Mouse (Mus musculus) megakaryocyte, embryonic 14.5 days (primary cell): ENCODE data around the gene Hist1h4f. TPM values are rescaled to one million over a fixed set of nuclear protein-coding genes. Genes with fewer than 3 reads are reported as not detected.
A peak's percentile ranks its signal among the peaks of the same experiment; 100 is the strongest.
"Not testable (repeated sequence)": the region's sequence is repeated elsewhere in the genome, so short reads cannot be mapped to it uniquely, and the experiment has no call there.

Experiments used
- H3K27me3 ChIP-seq: replicated peaks from 2 replicates; pipeline ENCODE3; 2012; ENCODE audit warnings: inconsistent platforms
- H3K36me3 ChIP-seq: replicated peaks from 2 replicates; pipeline ENCODE3; 2012; ENCODE audit warnings: low read length, inconsistent platforms, mixed read lengths
- H3K4me1 ChIP-seq: 2 replicates; pipeline ENCODE4 v1.6.1; 2012; ENCODE audit warnings: inconsistent platforms
- H3K4me3 ChIP-seq: replicated peaks from 2 replicates; pipeline ENCODE3; 2012; ENCODE audit warnings: moderate library complexity, mild to moderate bottlenecking, inconsistent platforms
- H3K9me3 ChIP-seq: 2 replicates; pipeline ENCODE4 v1.6.1; 2012; ENCODE audit warnings: inconsistent platforms
- FLI1 ChIP-seq: IDR thresholded peaks from 2 replicates; pipeline ENCODE4 v1.6.1; 2012; ENCODE audit warnings: low read length, inconsistent platforms, mixed read lengths
- GATA1 ChIP-seq: IDR thresholded peaks from 3 replicates; pipeline ENCODE4 v1.6.1; 2012; ENCODE audit warnings: mixed read lengths, low read length, inconsistent platforms, borderline replicate concordance
- polyA plus RNA-seq: library from polyadenylated mRNA; stranded (reverse); fragments of >175 nt; gene quantifications from 2 replicates; pipeline ENCODE4 v1.2.3, GENCODE M21; 2012; ENCODE audit warnings: low replicate concordance; ENCODE audit not compliant: insufficient read depth

Hist1h4f gene
- polyA plus RNA-seq, 1 experiment = 30.2 TPM

DNA sequence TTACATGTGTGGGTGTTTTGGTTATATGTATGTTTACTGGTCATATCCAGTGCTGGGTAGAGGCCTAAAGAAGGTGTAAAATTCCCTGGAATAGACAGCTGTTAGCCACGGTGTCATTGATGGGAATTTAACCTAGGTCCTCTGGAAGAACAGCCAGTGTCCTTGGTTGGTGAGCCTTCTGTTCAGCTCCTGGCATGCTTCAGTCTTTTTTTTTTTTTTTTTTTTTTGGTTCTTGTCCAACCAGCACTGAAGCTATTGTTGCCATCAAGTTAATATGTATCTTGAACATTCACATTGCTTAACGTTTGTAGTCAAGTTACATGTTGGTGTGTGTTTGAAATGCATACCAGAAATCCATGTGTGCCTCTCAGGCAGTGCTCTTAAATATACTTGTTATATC, 13.0 kb upstream of the Hist1h4f start:
- H3K36me3 ChIP-seq = no peaks in the 10 kb centered on the region
- no peak for TF ChIP-seq FLI1
- no peak for TF ChIP-seq GATA1
- no peaks in the 10 kb centered on the region for H3K9me3 ChIP-seq
- H3K27me3 ChIP-seq = no peaks in the 10 kb centered on the region
- peaks cover 29% of the 10 kb centered on the region; the same call in 1 of the 2 replicates for H3K4me1 ChIP-seq
- H3K4me3 ChIP-seq = no peak overlapping the region

- TF ChIP-seq GATA1 = no peak
- no peak for TF ChIP-seq FLI1
- Histone ChIP-seq H3K36me3 (no peaks in the 10 kb centered on the region), H3K4me1 (peaks cover 27% of the 10 kb centered on the region; the same call in 1 of the 2 replicates), H3K9me3 (no peaks in the 10 kb centered on the region), H3K27me3 (no peaks in the 10 kb centered on the region), H3K4me3 (peak overlapping the region; percentile 91)
Measured at GRCm38 (mm10) chr13:23562699-23563462, 11.4 kb upstream of the Hist1h4f start.

DNA sequence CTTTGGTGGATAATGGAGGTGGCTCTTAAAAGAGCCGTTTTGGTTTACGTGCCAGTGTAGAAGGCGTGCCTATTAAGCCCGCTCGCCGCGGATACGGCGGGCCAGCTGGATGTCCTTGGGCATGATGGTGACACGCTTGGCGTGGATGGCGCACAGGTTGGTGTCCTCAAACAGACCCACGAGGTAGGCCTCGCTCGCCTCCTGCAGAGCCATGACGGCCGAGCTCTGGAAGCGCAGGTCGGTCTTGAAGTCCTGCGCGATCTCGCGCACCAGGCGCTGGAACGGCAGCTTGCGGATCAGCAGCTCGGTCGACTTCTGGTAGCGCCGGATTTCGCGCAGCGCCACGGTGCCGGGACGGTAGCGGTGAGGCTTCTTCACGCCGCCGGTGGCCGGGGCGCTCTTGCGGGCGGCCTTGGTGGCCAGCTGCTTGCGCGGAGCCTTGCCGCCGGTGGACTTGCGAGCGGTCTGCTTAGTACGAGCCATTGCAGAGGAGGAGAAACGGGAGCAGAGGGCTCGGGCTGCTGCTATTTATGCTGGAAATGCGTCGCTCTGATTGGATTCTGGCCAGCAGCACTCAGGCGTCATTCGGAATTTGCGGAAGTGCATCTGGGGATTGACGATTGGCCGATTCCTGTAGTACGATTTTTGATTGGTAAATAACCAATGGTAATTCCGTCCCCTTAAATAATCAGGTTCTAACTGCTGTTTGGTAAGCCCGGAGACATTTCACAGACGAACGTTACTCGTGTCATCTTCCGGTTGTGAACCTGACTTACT, 10.6 kb upstream of the Hist1h4f start, which contains the start of gene Hist1h3e:
Gene Hist1h3e (minus strand): TSS at position 487 of the 777 bp plus-strand sequence.
- Histone ChIP-seq H3K4me1 (peaks cover 26% of the 10 kb centered on the region), H3K4me3 (peak within 1 kb of the TSS; percentile 91)
- H3K9me3 ChIP-seq, H3K27me3 ChIP-seq, H3K36me3 ChIP-seq: not testable (repeated sequence)

DNA sequence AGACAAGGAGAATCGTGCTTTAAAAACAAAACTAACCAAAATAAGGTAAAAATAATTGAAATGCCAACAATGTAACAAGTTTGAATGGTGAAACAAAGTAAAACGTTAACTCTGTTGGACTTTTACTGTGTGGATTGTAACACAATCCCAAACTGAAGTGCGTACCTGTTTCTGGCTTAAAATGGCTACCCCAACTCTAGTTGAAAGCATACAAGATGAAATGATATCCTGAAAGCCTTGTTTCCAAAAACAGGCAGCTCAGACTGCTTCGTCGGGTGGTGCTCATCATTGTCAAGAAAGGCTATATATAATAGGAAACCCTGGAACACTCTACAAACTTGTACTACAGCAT, 10.1 kb upstream of the Hist1h4f start:
- H3K9me3 ChIP-seq, H3K36me3 ChIP-seq, H3K27me3 ChIP-seq: not testable (repeated sequence)
- H3K4me3 ChIP-seq = peak overlapping the region; percentile 33
- H3K4me1 ChIP-seq = peaks cover 30% of the 10 kb centered on the region

- not testable (repeated sequence) for H3K9me3 ChIP-seq, H3K27me3 ChIP-seq, H3K36me3 ChIP-seq
- peak overlapping the region; percentile 65 for H3K4me3 ChIP-seq
- peaks cover 38% of the 10 kb centered on the region for H3K4me1 ChIP-seq
Measured at GRCm38 (mm10) chr13:23560699-23561098, 9.3 kb upstream of the Hist1h4f start.

GRCm38 (mm10) chr13:23556906-23557305, 5.5 kb upstream of the Hist1h4f start:
- Histone ChIP-seq H3K36me3 (no peaks in the 10 kb centered on the region), H3K27me3 (no peaks in the 10 kb centered on the region), H3K4me3 (peak overlapping the region; percentile 80), H3K4me1 (peaks cover 45% of the 10 kb centered on the region), H3K9me3 (no peaks in the 10 kb centered on the region)
- TF ChIP-seq GATA1 = no peak
- no peak for TF ChIP-seq FLI1

DNA sequence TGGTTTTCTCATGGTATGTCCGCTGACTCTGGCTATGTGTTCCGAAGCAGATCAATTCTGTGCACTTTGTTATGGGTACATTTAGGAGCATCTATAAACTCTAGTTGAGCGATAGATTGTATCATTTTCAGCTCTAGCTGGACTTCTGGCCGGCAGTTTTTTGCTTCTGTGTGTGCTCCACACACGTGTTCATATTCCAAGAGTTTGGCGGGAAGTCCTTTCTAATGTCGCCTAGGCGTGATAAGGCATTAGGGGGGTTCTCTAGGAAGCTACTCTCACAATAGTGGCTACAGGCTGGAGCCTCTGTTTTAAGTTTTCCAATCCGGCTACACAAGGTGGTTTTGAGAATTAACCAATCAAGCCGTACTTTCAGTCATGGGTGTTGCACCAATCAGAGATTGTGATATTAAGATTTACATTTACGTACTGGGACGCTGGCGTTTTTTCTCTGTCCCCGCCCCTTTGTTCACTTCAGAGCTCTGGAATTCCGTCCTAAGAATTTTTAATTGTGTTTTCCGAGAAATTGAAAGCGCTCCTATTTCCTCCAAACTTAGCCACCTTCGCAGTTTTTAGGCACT, 4.5 kb upstream of the Hist1h4f start:
- H3K27me3 ChIP-seq = no peaks in the 10 kb centered on the region
- no peaks in the 10 kb centered on the region for H3K9me3 ChIP-seq
- no peak for TF ChIP-seq GATA1
- no peak for TF ChIP-seq FLI1
- H3K36me3 ChIP-seq = no peaks in the 10 kb centered on the region
- peaks cover 53% of the 10 kb centered on the region for H3K4me1 ChIP-seq
- H3K4me3 ChIP-seq = peak overlapping the region; percentile 90

- no peak for TF ChIP-seq FLI1
- TF ChIP-seq GATA1 = no peak
- Histone ChIP-seq H3K4me3 (peak overlapping the region; percentile 90), H3K4me1 (peaks cover 61% of the 10 kb centered on the region), H3K27me3 (no peaks in the 10 kb centered on the region), H3K36me3 (no peaks in the 10 kb centered on the region), H3K9me3 (no peaks in the 10 kb centered on the region)
Measured at GRCm38 (mm10) chr13:23554925-23555838, 3.7 kb upstream of the Hist1h4f start.

GRCm38 (mm10) chr13:23554393-23554792, 2.9 kb upstream of the Hist1h4f start:
- H3K36me3 ChIP-seq = no peaks in the 10 kb centered on the region
- peaks cover 66% of the 10 kb centered on the region for H3K4me1 ChIP-seq
- no peaks in the 10 kb centered on the region for H3K9me3 ChIP-seq
- peak overlapping the region; percentile 90 for H3K4me3 ChIP-seq
- TF ChIP-seq GATA1 (no peak), FLI1 (no peak)
- no peaks in the 10 kb centered on the region for H3K27me3 ChIP-seq
